ENCODE assay signal across 14 mouse cellular contexts in the genomic region with DNA sequence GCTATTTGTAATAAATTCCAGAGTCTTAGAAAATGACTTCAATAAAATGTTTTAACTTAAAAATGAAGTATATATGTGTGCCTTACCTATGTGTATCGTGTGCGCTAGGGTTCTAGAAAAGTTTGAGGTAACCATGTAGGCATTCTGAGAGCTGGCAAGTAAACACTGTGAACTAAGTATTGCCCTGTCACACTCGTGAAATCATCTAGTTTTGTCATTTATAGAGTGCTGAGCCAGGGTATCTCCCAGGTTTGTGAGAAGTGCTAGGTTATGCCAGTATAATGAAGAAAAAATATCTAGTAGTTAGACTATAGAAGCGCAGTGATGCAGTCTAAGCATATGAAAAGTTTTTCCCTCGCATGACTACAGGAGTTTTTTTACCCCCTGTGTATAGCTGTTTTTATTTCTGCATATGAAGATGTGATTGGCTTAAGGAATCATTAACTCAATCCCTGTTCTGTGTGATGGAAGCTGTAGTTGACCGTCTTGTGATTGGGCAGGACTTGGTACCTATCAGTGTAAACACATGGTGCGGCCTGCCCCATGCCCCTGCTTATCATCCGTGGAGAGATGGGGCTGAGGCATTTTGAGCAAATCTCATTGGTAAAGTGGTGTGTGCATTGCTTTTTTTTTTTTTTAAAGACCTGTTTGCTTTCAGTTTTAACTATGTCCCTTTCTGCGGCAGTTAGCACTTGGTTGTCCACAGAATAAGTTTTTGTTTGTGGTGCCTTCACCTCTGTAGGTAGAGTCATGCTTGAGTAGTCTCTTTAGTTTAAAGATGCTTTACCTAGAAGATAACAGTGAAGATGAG. TPM values are rescaled to one million over a fixed set of nuclear protein-coding genes. Genes with fewer than 3 reads are reported as not detected.
DNase-seq lines count a peak whose midpoint lies in the region; ATAC-seq and TF ChIP-seq lines count a peak whose summit lies in the region.
"Had no signal": no experiment of that assay in that cellular context is flagged by ENCODE, and none has a peak within 500 bp of the region (broad histone marks: within the 10 kb centered on the region; RNA-seq: fewer than 3 reads in every experiment).

No protein-coding gene starts in this region.

- ATAC-seq in stomach, embryonic 14.5 days (ENCODE audit: insufficient number of reproducible peaks, insufficient read depth, low FRiP score, low read depth) = peak; percentile 66; the same call in 1 of the 2 replicates
- ATAC-seq in stomach, postnatal 0 days (ENCODE audit: low FRiP score, low TSS enrichment) = no peak
- peak; percentile 89 for ATAC-seq in common myeloid progenitor, adult 5-6 weeks (replicated peaks; ENCODE audit: low read depth, poor library complexity, severe bottlenecking)
- ATAC-seq in liver, embryonic 12.5 days = peak; percentile 96
- ATAC-seq in stomach, embryonic 16.5 days (ENCODE audit: insufficient read depth, low FRiP score) = peak; percentile 73; the same call in 1 of the 2 replicates
- ATAC-seq: forebrain, embryonic 15.5 days had no signal

- no peaks in the 10 kb centered on the region for H3K36me3 ChIP-seq in stomach, embryonic 14.5 days (ENCODE audit: control insufficient read depth, insufficient read depth, low read length)
- no peaks in the 10 kb centered on the region for H3K36me3 ChIP-seq in stomach, postnatal 0 days (ENCODE audit: control insufficient read depth, insufficient read depth, low read length)
- peaks cover 38% of the 10 kb centered on the region for H3K36me3 ChIP-seq in liver, embryonic 12.5 days
- no peaks in the 10 kb centered on the region for H3K36me3 ChIP-seq in stomach, embryonic 16.5 days (ENCODE audit: control insufficient read depth, insufficient read depth, low read length)
- H3K36me3 ChIP-seq: forebrain, embryonic 15.5 days; hindbrain, embryonic 15.5 days had no signal

- no peak for TF ChIP-seq EP300 in stomach, postnatal 0 days (optimal IDR thresholded peaks at IDR 0.05)

- H3K9me3 ChIP-seq in stomach, embryonic 14.5 days (ENCODE audit: control insufficient read depth, low read depth, low read length) = no peaks in the 10 kb centered on the region
- no peaks in the 10 kb centered on the region for H3K9me3 ChIP-seq in stomach, postnatal 0 days (ENCODE audit: control insufficient read depth, low read length)
- H3K9me3 ChIP-seq in liver, embryonic 12.5 days (replicated peaks) = no peaks in the 10 kb centered on the region
- H3K9me3 ChIP-seq in stomach, embryonic 16.5 days (replicated peaks; ENCODE audit: control insufficient read depth, low read length) = no peaks in the 10 kb centered on the region
- H3K9me3 ChIP-seq: forebrain, embryonic 15.5 days; hindbrain, embryonic 15.5 days had no signal

- no peak for TF ChIP-seq CTCF in stomach, postnatal 0 days (IDR thresholded peaks at IDR 0.05; ENCODE audit: low read depth)

- 72% methylated on average over 9 of the region's 9 CpGs for WGBS in stomach, embryonic 14.5 days
- 72% methylated on average over 9 of the region's 9 CpGs for WGBS in stomach, postnatal 0 days
- WGBS in liver, embryonic 12.5 days (ENCODE audit: insufficient replicate concordance) = 48% methylated on average over 9 of the region's 9 CpGs
- WGBS in stomach, embryonic 16.5 days = 70% methylated on average over 9 of the region's 9 CpGs

- no peak overlapping the region for H3K27ac ChIP-seq in stomach, embryonic 14.5 days (ENCODE audit: low read length)
- no peak overlapping the region for H3K27ac ChIP-seq in stomach, postnatal 0 days (replicated peaks)
- peak overlapping the region; percentile 86 for H3K27ac ChIP-seq in liver, embryonic 12.5 days
- no peak overlapping the region for H3K27ac ChIP-seq in stomach, embryonic 16.5 days (ENCODE audit: low read length)
- H3K27ac ChIP-seq: forebrain, embryonic 15.5 days; hindbrain, embryonic 15.5 days had no signal

- H3K4me3 ChIP-seq in stomach, embryonic 14.5 days (ENCODE audit: low read depth, low read length) = no peak overlapping the region
- no peak overlapping the region for H3K4me3 ChIP-seq in stomach, postnatal 0 days (ENCODE audit: low read depth, low read length)
- H3K4me3 ChIP-seq in liver, embryonic 12.5 days = peak overlapping the region; percentile 52
- H3K4me3 ChIP-seq in stomach, embryonic 16.5 days (replicated peaks; ENCODE audit: low read length) = no peak overlapping the region
- H3K4me3 ChIP-seq: forebrain, embryonic 15.5 days; hindbrain, embryonic 15.5 days had no signal

- H3K27me3 ChIP-seq in stomach, embryonic 14.5 days (ENCODE audit: control insufficient read depth, insufficient read depth, low read length) = no peaks in the 10 kb centered on the region
- no peaks in the 10 kb centered on the region for H3K27me3 ChIP-seq in stomach, postnatal 0 days (ENCODE audit: control insufficient read depth, insufficient read depth, low read length)
- no peaks in the 10 kb centered on the region for H3K27me3 ChIP-seq in liver, embryonic 12.5 days (replicated peaks)
- H3K27me3 ChIP-seq in stomach, embryonic 16.5 days (ENCODE audit: control insufficient read depth, insufficient read depth, low read length) = no peaks in the 10 kb centered on the region
- H3K27me3 ChIP-seq: forebrain, embryonic 15.5 days; hindbrain, embryonic 15.5 days had no signal

- no peak overlapping the region for H3K9ac ChIP-seq in stomach, embryonic 14.5 days (replicated peaks; ENCODE audit: low read depth, low read length)
- no peak overlapping the region for H3K9ac ChIP-seq in stomach, postnatal 0 days (ENCODE audit: low read length)
- peak overlapping the region; percentile 51 for H3K9ac ChIP-seq in liver, embryonic 12.5 days
- no peak overlapping the region for H3K9ac ChIP-seq in stomach, embryonic 16.5 days (ENCODE audit: low read length)
- H3K9ac ChIP-seq: forebrain, embryonic 15.5 days; hindbrain, embryonic 15.5 days had no signal

- no peak overlapping the region for H3K4me2 ChIP-seq in stomach, embryonic 14.5 days (replicated peaks; ENCODE audit: low read depth, low read length)
- no peak overlapping the region for H3K4me2 ChIP-seq in stomach, postnatal 0 days (replicated peaks; ENCODE audit: low read depth)
- peak overlapping the region; percentile 69 for H3K4me2 ChIP-seq in liver, embryonic 12.5 days
- H3K4me2 ChIP-seq in stomach, embryonic 16.5 days (ENCODE audit: low read depth, low read length) = no peak overlapping the region
- H3K4me2 ChIP-seq: forebrain, embryonic 15.5 days; hindbrain, embryonic 15.5 days had no signal

- peaks cover 5% of the 10 kb centered on the region; the same call in 1 of the 2 replicates for H3K4me1 ChIP-seq in stomach, embryonic 14.5 days (ENCODE audit: control insufficient read depth, insufficient read depth, low read length)
- H3K4me1 ChIP-seq in stomach, postnatal 0 days (replicated peaks; ENCODE audit: control insufficient read depth, insufficient read depth) = no peaks in the 10 kb centered on the region
- peaks cover 87% of the 10 kb centered on the region for H3K4me1 ChIP-seq in liver, embryonic 12.5 days
- H3K4me1 ChIP-seq in stomach, embryonic 16.5 days (ENCODE audit: control insufficient read depth, insufficient read depth, low read length) = peaks cover 3% of the 10 kb centered on the region; the same call in 1 of the 2 replicates
- H3K4me1 ChIP-seq: forebrain, embryonic 15.5 days had no signal

- no peak for DNase-seq in stomach, postnatal 0 days (ENCODE audit: low spot score)
- no peak for DNase-seq in frontal cortex, postnatal 10 days (ENCODE audit: low spot score in 2 of 2)
- no peak for DNase-seq in right cerebral cortex, postnatal 10 days (ENCODE audit: low spot score in 2 of 2)
- DNase-seq in gastrocnemius, postnatal 10 days = no peak
- DNase-seq: adrenal gland, adult 8-10 months; cerebellum, adult 2 months; layer of hippocampus, postnatal 36 days; thymus, adult 2 months had no signal

RNA-seq across cellular contexts. Expression of a gene that starts 21.8 kb away (rescaled TPM):
- 37.5 and 38.6 TPM in 2 replicates for polyA plus RNA-seq in stomach, embryonic 14.5 days (2014; fragmentation: Nextera tagmentation; extraction: Ambion mirVana)
- 21.3 and 22.6 TPM in 2 replicates for polyA plus RNA-seq in stomach, postnatal 0 days (2015; fragmentation: Nextera tagmentation; extraction: Ambion mirVana)
- total RNA-seq in common myeloid progenitor, adult 5-6 weeks (2017) = 66.3 and 97.0 TPM in 2 replicates
- 40.1 and 42.5 TPM in 2 replicates for polyA plus RNA-seq in liver, embryonic 12.5 days (2016; fragmentation: Nextera tagmentation; extraction: Ambion mirVana)
- polyA plus RNA-seq in stomach, embryonic 16.5 days (2015; fragmentation: Nextera tagmentation; extraction: Ambion mirVana) = 27.6 and 28.8 TPM in 2 replicates
- 10 to 100 TPM in 1 of 2 experiments, 1 to 10 TPM in 1; 8.5 to 10.6 TPM for total RNA-seq in gastrocnemius, postnatal 10 days (2021)
